Mouse (Mus musculus) stomach, embryonic 16.5 days (tissue): ENCODE data around the gene Mbd3l1. TPM values are rescaled to one million over a fixed set of nuclear protein-coding genes. Genes with fewer than 3 reads are reported as not detected.

ENCODE experiments used
- microRNA-seq: library from miRNA; unstranded; fragments of <30 nt; microRNA quantifications from one replicate; pipeline ENCODE4, GENCODE M21; 2016
- polyA plus RNA-seq: library from polyadenylated mRNA; unstranded; fragments of >200 nt; fragmentation: Nextera tagmentation; extraction: Ambion mirVana; gene quantifications from 2 replicates; pipeline ENCODE4 v1.2.1, GENCODE M21; 2015

Mbd3l1 gene
- polyA plus RNA-seq, 1 experiment from 2014 or later = not detected

Small RNAs within 50 kb of the gene (microRNA-seq; reads per million reads assigned to microRNA genes)
- not detected for gene Gm22854

Other genes with a start within 250 kb of the Mbd3l1 start
- 96.4 and 97.3 TPM in 2 replicates for gene Chordc1, start 186.2 kb upstream of the Mbd3l1 start, polyA plus RNA-seq
- 5.4 and 5.6 TPM in 2 replicates for gene Naalad2, start 75.4 kb upstream of the Mbd3l1 start, polyA plus RNA-seq
- not detected in 2 replicates for gene Ubtfl1, start 73.9 kb upstream of the Mbd3l1 start, polyA plus RNA-seq
- gene Mbd3l2, start 47.7 kb upstream of the Mbd3l1 start, polyA plus RNA-seq = not detected in 2 replicates
- gene Zfp558, start 91 bp upstream of the Mbd3l1 start, polyA plus RNA-seq = 3.5 and 4.5 TPM in 2 replicates
- 2.7 and 3.0 TPM in 2 replicates for gene Muc16, start 196.2 kb downstream of the Mbd3l1 start, polyA plus RNA-seq